Mouse (Mus musculus): ENCODE measurements around the gene Rps11. TPM values are rescaled to one million over a fixed set of nuclear protein-coding genes. Genes with fewer than 3 reads are reported as not detected.

Gene Rps11
- polyA plus RNA-seq, 1 experiment from 2014 or later = 1,701 TPM

GRCm38 (mm10) chr7:45077322-45077721 lies 46.9 kb downstream of the Rps11 start:
- Histone ChIP-seq H3K36me3 (ENCODE audit: control insufficient read depth, insufficient read depth, low read length) (peaks cover 9% of the 10 kb centered on the region), H3K27ac (ENCODE audit: low read length) (no peak overlapping the region), H3K4me1 (ENCODE audit: control insufficient read depth, insufficient read depth, low read length) (no peaks in the 10 kb centered on the region; the same call in 1 of the 2 replicates), H3K9ac (ENCODE audit: low read depth, low read length) (no peak overlapping the region), H3K4me3 (ENCODE audit: low read length) (no peak overlapping the region), H3K27me3 (replicated peaks; ENCODE audit: control insufficient read depth, insufficient read depth, low read length) (no peaks in the 10 kb centered on the region), H3K9me3 (ENCODE audit: control insufficient read depth, low read length) (no peaks in the 10 kb centered on the region), H3K4me2 (ENCODE audit: low read depth, low read length) (no peak overlapping the region)
- 90% methylated on average over 14 of the region's 14 CpGs for WGBS
- ATAC-seq = no peak

GRCm38 (mm10) chr7:45076501-45076900 lies 47.7 kb downstream of the Rps11 start:
- Histone ChIP-seq H3K4me3 (ENCODE audit: low read length) (no peak overlapping the region), H3K9me3 (ENCODE audit: control insufficient read depth, low read length) (no peaks in the 10 kb centered on the region), H3K27me3 (replicated peaks; ENCODE audit: control insufficient read depth, insufficient read depth, low read length) (no peaks in the 10 kb centered on the region), H3K9ac (ENCODE audit: low read depth, low read length) (no peak overlapping the region), H3K4me2 (ENCODE audit: low read depth, low read length) (no peak overlapping the region), H3K27ac (ENCODE audit: low read length) (no peak overlapping the region), H3K4me1 (ENCODE audit: control insufficient read depth, insufficient read depth, low read length) (no peaks in the 10 kb centered on the region), H3K36me3 (ENCODE audit: control insufficient read depth, insufficient read depth, low read length) (peaks cover 9% of the 10 kb centered on the region)
- no peak for ATAC-seq
- 88% methylated on average over 30 of the region's 30 CpGs for WGBS

GRCm38 (mm10) chr7:45075405-45075804 lies 48.8 kb downstream of the Rps11 start:
- H3K9ac ChIP-seq (ENCODE audit: low read depth, low read length) = no peak overlapping the region
- H3K4me3 ChIP-seq (ENCODE audit: low read length) = no peak overlapping the region
- H3K4me1 ChIP-seq (ENCODE audit: control insufficient read depth, insufficient read depth, low read length) = no peaks in the 10 kb centered on the region
- H3K9me3 ChIP-seq (ENCODE audit: control insufficient read depth, low read length) = no peaks in the 10 kb centered on the region
- no peak overlapping the region for H3K27ac ChIP-seq (ENCODE audit: low read length)
- ATAC-seq = no peak
- H3K4me2 ChIP-seq (ENCODE audit: low read depth, low read length) = no peak overlapping the region
- no peaks in the 10 kb centered on the region for H3K27me3 ChIP-seq (replicated peaks; ENCODE audit: control insufficient read depth, insufficient read depth, low read length)
- peaks cover 9% of the 10 kb centered on the region for H3K36me3 ChIP-seq (ENCODE audit: control insufficient read depth, insufficient read depth, low read length)
- 74% methylated on average over 4 of the region's 4 CpGs for WGBS

GRCm38 (mm10) chr7:45073949-45074348 lies 50.3 kb downstream of the Rps11 start:
- 89% methylated on average over 12 of the region's 12 CpGs for WGBS
- H3K4me2 ChIP-seq (ENCODE audit: low read depth, low read length) = no peak overlapping the region
- H3K27ac ChIP-seq (ENCODE audit: low read length) = no peak overlapping the region
- peaks cover 9% of the 10 kb centered on the region for H3K36me3 ChIP-seq (ENCODE audit: control insufficient read depth, insufficient read depth, low read length)
- H3K4me1 ChIP-seq (ENCODE audit: control insufficient read depth, insufficient read depth, low read length) = no peaks in the 10 kb centered on the region
- H3K27me3 ChIP-seq (replicated peaks; ENCODE audit: control insufficient read depth, insufficient read depth, low read length) = no peaks in the 10 kb centered on the region
- H3K9me3 ChIP-seq (ENCODE audit: control insufficient read depth, low read length) = no peaks in the 10 kb centered on the region
- H3K4me3 ChIP-seq (ENCODE audit: low read length) = no peak overlapping the region
- no peak overlapping the region for H3K9ac ChIP-seq (ENCODE audit: low read depth, low read length)
- ATAC-seq = no peak

GRCm38 (mm10) chr7:45073171-45073707 lies 51.0 kb downstream of the Rps11 start:
- Histone ChIP-seq H3K36me3 (ENCODE audit: control insufficient read depth, insufficient read depth, low read length) (peaks cover 9% of the 10 kb centered on the region), H3K27ac (ENCODE audit: low read length) (no peak overlapping the region), H3K4me1 (ENCODE audit: control insufficient read depth, insufficient read depth, low read length) (no peaks in the 10 kb centered on the region), H3K9me3 (ENCODE audit: control insufficient read depth, low read length) (no peaks in the 10 kb centered on the region), H3K9ac (ENCODE audit: low read depth, low read length) (no peak overlapping the region), H3K27me3 (replicated peaks; ENCODE audit: control insufficient read depth, insufficient read depth, low read length) (no peaks in the 10 kb centered on the region), H3K4me3 (ENCODE audit: low read length) (no peak overlapping the region), H3K4me2 (ENCODE audit: low read depth, low read length) (no peak overlapping the region)
- no peak for ATAC-seq
- 77% methylated on average over 7 of the region's 7 CpGs for WGBS

MicroRNAs within 50 kb of the gene (microRNA counts, 519-probe panel; counts per million panel counts)
- 2,320 counts per million, percentile 55 among the panel's probes with 10 or more counts for microRNA mmu-miR-150

Small RNAs within 50 kb of the gene (microRNA-seq; reads per million reads assigned to microRNA genes)
- gene Mir150 = 32.1 reads per million, percentile 35 among the genes with 10 or more reads in this experiment
- gene Mir5121 = 14.1 reads per million, percentile 26 among the genes with 10 or more reads in this experiment
- gene Mir7055 = not detected

Other genes with a start within 250 kb of the Rps11 start
- 86.6 and 98.5 TPM in 2 replicates for gene Med25, start 231.7 kb downstream of the Rps11 start, polyA plus RNA-seq (2015; fragmentation: Nextera tagmentation; extraction: Ambion mirVana)
- gene Fuz, start 228.4 kb downstream of the Rps11 start, polyA plus RNA-seq (2015; fragmentation: Nextera tagmentation; extraction: Ambion mirVana) = 18.2 and 19.4 TPM in 2 replicates
- 56.8 and 61.2 TPM in 2 replicates for gene Ap2a1, start 194.9 kb downstream of the Rps11 start, polyA plus RNA-seq (2015; fragmentation: Nextera tagmentation; extraction: Ambion mirVana)
- 0.28 TPM in 1 of 2 replicates, not detected in the other for gene Tsks, start 181.2 kb downstream of the Rps11 start, polyA plus RNA-seq (2015; fragmentation: Nextera tagmentation; extraction: Ambion mirVana)
- 14.0 and 14.2 TPM in 2 replicates for gene Cpt1c, start 149.6 kb downstream of the Rps11 start, polyA plus RNA-seq (2015; fragmentation: Nextera tagmentation; extraction: Ambion mirVana)
- 363 and 439 TPM in 2 replicates for gene Prmt1, start 137.9 kb downstream of the Rps11 start, polyA plus RNA-seq (2015; fragmentation: Nextera tagmentation; extraction: Ambion mirVana)
- 96.1 and 115 TPM in 2 replicates for gene Irf3, start 126.8 kb downstream of the Rps11 start, polyA plus RNA-seq (2015; fragmentation: Nextera tagmentation; extraction: Ambion mirVana)
- 33.0 and 36.9 TPM in 2 replicates for gene Bcl2l12, start 125.7 kb downstream of the Rps11 start, polyA plus RNA-seq (2015; fragmentation: Nextera tagmentation; extraction: Ambion mirVana)
- gene Scaf1, start 108.1 kb downstream of the Rps11 start, polyA plus RNA-seq (2015; fragmentation: Nextera tagmentation; extraction: Ambion mirVana) = 20.1 and 23.2 TPM in 2 replicates
- 61.4 and 62.6 TPM in 2 replicates for gene Rras, start 106.5 kb downstream of the Rps11 start, polyA plus RNA-seq (2015; fragmentation: Nextera tagmentation; extraction: Ambion mirVana)
- gene Prr12, start 71.6 kb downstream of the Rps11 start, polyA plus RNA-seq (2015; fragmentation: Nextera tagmentation; extraction: Ambion mirVana) = 6.3 and 6.4 TPM in 2 replicates
- gene Nosip, start 62.0 kb downstream of the Rps11 start, polyA plus RNA-seq (2015; fragmentation: Nextera tagmentation; extraction: Ambion mirVana) = 54.0 and 56.0 TPM in 2 replicates
- gene Prrg2, start 61.8 kb downstream of the Rps11 start, polyA plus RNA-seq (2015; fragmentation: Nextera tagmentation; extraction: Ambion mirVana) = 38.3 and 40.4 TPM in 2 replicates
- gene Rcn3, start 32.2 kb downstream of the Rps11 start, polyA plus RNA-seq (2015; fragmentation: Nextera tagmentation; extraction: Ambion mirVana) = 237 and 260 TPM in 2 replicates
- gene Fcgrt, start 20.6 kb downstream of the Rps11 start, polyA plus RNA-seq (2015; fragmentation: Nextera tagmentation; extraction: Ambion mirVana) = 334 and 458 TPM in 2 replicates
- gene Rpl13a, start 4.3 kb upstream of the Rps11 start, polyA plus RNA-seq (2015; fragmentation: Nextera tagmentation; extraction: Ambion mirVana) = 1,233 and 1,311 TPM in 2 replicates
- gene Gm45713, start 11.8 kb upstream of the Rps11 start, polyA plus RNA-seq (2015; fragmentation: Nextera tagmentation; extraction: Ambion mirVana) = 0.20 TPM in 1 of 2 replicates, not detected in the other
- gene Flt3l, start 12.0 kb upstream of the Rps11 start, polyA plus RNA-seq (2015; fragmentation: Nextera tagmentation; extraction: Ambion mirVana) = 2.2 and 2.5 TPM in 2 replicates
- gene Pih1d1, start 29.9 kb upstream of the Rps11 start, polyA plus RNA-seq (2015; fragmentation: Nextera tagmentation; extraction: Ambion mirVana) = 90.9 and 96.5 TPM in 2 replicates
- gene Aldh16a1, start 30.1 kb upstream of the Rps11 start, polyA plus RNA-seq (2015; fragmentation: Nextera tagmentation; extraction: Ambion mirVana) = 106 and 110 TPM in 2 replicates
- 0.13 TPM in 1 of 2 replicates, not detected in the other for gene Slc17a7, start 39.5 kb upstream of the Rps11 start, polyA plus RNA-seq (2015; fragmentation: Nextera tagmentation; extraction: Ambion mirVana)
- not detected in 2 replicates for gene Gfy, start 55.1 kb upstream of the Rps11 start, polyA plus RNA-seq (2015; fragmentation: Nextera tagmentation; extraction: Ambion mirVana)
- not detected in 2 replicates for gene Pth2, start 56.6 kb upstream of the Rps11 start, polyA plus RNA-seq (2015; fragmentation: Nextera tagmentation; extraction: Ambion mirVana)
- 0.44 and 0.62 TPM in 2 replicates for gene Ccdc155, start 80.5 kb upstream of the Rps11 start, polyA plus RNA-seq (2015; fragmentation: Nextera tagmentation; extraction: Ambion mirVana)
- gene Dkkl1, start 87.7 kb upstream of the Rps11 start, polyA plus RNA-seq (2015; fragmentation: Nextera tagmentation; extraction: Ambion mirVana) = 0.86 and 1.3 TPM in 2 replicates
- gene Tead2, start 91.3 kb upstream of the Rps11 start, polyA plus RNA-seq (2015; fragmentation: Nextera tagmentation; extraction: Ambion mirVana) = 69.6 and 82.1 TPM in 2 replicates
- gene Cd37, start 114.7 kb upstream of the Rps11 start, polyA plus RNA-seq (2015; fragmentation: Nextera tagmentation; extraction: Ambion mirVana) = 4.2 and 5.0 TPM in 2 replicates
- not detected in 2 replicates for gene Slc6a16, start 116.6 kb upstream of the Rps11 start, polyA plus RNA-seq (2015; fragmentation: Nextera tagmentation; extraction: Ambion mirVana)
- not detected in 2 replicates for gene Slc6a21, start 153.1 kb upstream of the Rps11 start, polyA plus RNA-seq (2015; fragmentation: Nextera tagmentation; extraction: Ambion mirVana)
- gene Trpm4, start 209.3 kb upstream of the Rps11 start, polyA plus RNA-seq (2015; fragmentation: Nextera tagmentation; extraction: Ambion mirVana) = 33.4 and 36.3 TPM in 2 replicates
- 0.86 and 1.4 TPM in 2 replicates for gene Hrc, start 210.9 kb upstream of the Rps11 start, polyA plus RNA-seq (2015; fragmentation: Nextera tagmentation; extraction: Ambion mirVana)
- gene Ppfia3, start 242.6 kb upstream of the Rps11 start, polyA plus RNA-seq (2015; fragmentation: Nextera tagmentation; extraction: Ambion mirVana) = 10.3 and 12.0 TPM in 2 replicates
- 1.2 and 2.7 TPM in 2 replicates for gene Lin7b, start 246.1 kb upstream of the Rps11 start, polyA plus RNA-seq (2015; fragmentation: Nextera tagmentation; extraction: Ambion mirVana)